Mouse (Mus musculus): ENCODE results near the gene Grtp1. TPM values are rescaled to one million over a fixed set of nuclear protein-coding genes. Genes with fewer than 3 reads are reported as not detected.

Grtp1 gene
- 6.8 and 8.8 TPM in 2 replicates for polyA plus RNA-seq (2015; fragmentation: Nextera tagmentation; extraction: Ambion mirVana)

- under 1% methylated on average over 37 of the region's 58 CpGs for WGBS (ENCODE audit: insufficient replicate concordance)
- Histone ChIP-seq H3K4me3 (ENCODE audit: low read depth, low read length) (peak within 1 kb of the TSS; percentile 86), H3K4me1 (ENCODE audit: control insufficient read depth, low read depth, low read length) (peaks cover 35% of the 10 kb centered on the region)
These were observed at the start of gene Grtp1 for GRCm38 (mm10) chr8:13200301-13201012. TSS of gene Grtp1 (minus strand) at chr8:13200620.

GRCm38 (mm10) chr8:13244343-13244880 lies 44.0 kb upstream of the Grtp1 start:
- Histone ChIP-seq H3K9ac (ENCODE audit: low read depth, low read length) (no peak overlapping the region), H3K4me2 (ENCODE audit: low read depth, low read length) (no peak overlapping the region), H3K4me1 (ENCODE audit: control insufficient read depth, low read depth, low read length) (no peaks in the 10 kb centered on the region), H3K27me3 (ENCODE audit: control insufficient read depth, insufficient read depth, low read depth, low read length) (no peaks in the 10 kb centered on the region), H3K4me3 (ENCODE audit: low read depth, low read length) (no peak overlapping the region), H3K36me3 (ENCODE audit: control insufficient read depth, insufficient read depth) (no peaks in the 10 kb centered on the region), H3K9me3 (replicated peaks; ENCODE audit: control insufficient read depth, low read length) (no peaks in the 10 kb centered on the region), H3K27ac (ENCODE audit: low read length) (no peak overlapping the region)
- 71% methylated on average over 11 of the region's 11 CpGs for WGBS (ENCODE audit: insufficient replicate concordance)
- no peak for ATAC-seq (ENCODE audit: low read depth)

More at GRCm38 (mm10) chr8:13200301-13201012, at the start of gene Grtp1:
- Histone ChIP-seq H3K4me2 (ENCODE audit: low read depth, low read length) (peak within 1 kb of the TSS; percentile 94), H3K9me3 (replicated peaks; ENCODE audit: control insufficient read depth, low read length) (no peaks in the 10 kb centered on the region), H3K9ac (ENCODE audit: low read depth, low read length) (peak within 1 kb of the TSS; percentile 87), H3K27me3 (ENCODE audit: control insufficient read depth, insufficient read depth, low read depth, low read length) (peaks cover 3% of the 10 kb centered on the region; the same call in 1 of the 2 replicates), H3K27ac (ENCODE audit: low read length) (peak within 1 kb of the TSS; percentile 96), H3K36me3 (ENCODE audit: control insufficient read depth, insufficient read depth) (no peaks in the 10 kb centered on the region)
- ATAC-seq (ENCODE audit: low read depth): peak; percentile 53

GRCm38 (mm10) chr8:13242985-13243870 lies 42.8 kb upstream of the Grtp1 start:
- ATAC-seq (ENCODE audit: low read depth): no peak
- H3K27me3 ChIP-seq (ENCODE audit: control insufficient read depth, insufficient read depth, low read depth, low read length): no peaks in the 10 kb centered on the region
- no peak overlapping the region for H3K27ac ChIP-seq (ENCODE audit: low read length)
- H3K4me1 ChIP-seq (ENCODE audit: control insufficient read depth, low read depth, low read length): no peaks in the 10 kb centered on the region
- 67% methylated on average over 10 of the region's 10 CpGs for WGBS (ENCODE audit: insufficient replicate concordance)
- H3K9ac ChIP-seq (ENCODE audit: low read depth, low read length): no peak overlapping the region
- H3K4me3 ChIP-seq (ENCODE audit: low read depth, low read length): no peak overlapping the region
- H3K9me3 ChIP-seq (replicated peaks; ENCODE audit: control insufficient read depth, low read length): no peaks in the 10 kb centered on the region
- H3K36me3 ChIP-seq (ENCODE audit: control insufficient read depth, insufficient read depth): no peaks in the 10 kb centered on the region
- no peak overlapping the region for H3K4me2 ChIP-seq (ENCODE audit: low read depth, low read length)

- Histone ChIP-seq H3K9me3 (replicated peaks; ENCODE audit: control insufficient read depth, low read length) (no peaks in the 10 kb centered on the region), H3K27ac (ENCODE audit: low read length) (no peak overlapping the region), H3K4me1 (ENCODE audit: control insufficient read depth, low read depth, low read length) (no peaks in the 10 kb centered on the region), H3K27me3 (ENCODE audit: control insufficient read depth, insufficient read depth, low read depth, low read length) (no peaks in the 10 kb centered on the region), H3K4me3 (ENCODE audit: low read depth, low read length) (no peak overlapping the region), H3K4me2 (ENCODE audit: low read depth, low read length) (no peak overlapping the region), H3K9ac (ENCODE audit: low read depth, low read length) (no peak overlapping the region), H3K36me3 (ENCODE audit: control insufficient read depth, insufficient read depth) (no peaks in the 10 kb centered on the region)
- ATAC-seq (ENCODE audit: low read depth): no peak
- 60% methylated on average over 7 of the region's 7 CpGs for WGBS (ENCODE audit: insufficient replicate concordance)
These were observed 40.3 kb upstream of the Grtp1 start for GRCm38 (mm10) chr8:13240691-13241090.

- WGBS (ENCODE audit: insufficient replicate concordance): 50% methylated on average over 9 of the region's 9 CpGs
- H3K9me3 ChIP-seq (replicated peaks; ENCODE audit: control insufficient read depth, low read length): no peaks in the 10 kb centered on the region
- no peak overlapping the region for H3K4me2 ChIP-seq (ENCODE audit: low read depth, low read length)
- ATAC-seq (ENCODE audit: low read depth): no peak
- H3K9ac ChIP-seq (ENCODE audit: low read depth, low read length): no peak overlapping the region
- no peaks in the 10 kb centered on the region for H3K36me3 ChIP-seq (ENCODE audit: control insufficient read depth, insufficient read depth)
- H3K27ac ChIP-seq (ENCODE audit: low read length): no peak overlapping the region
- H3K27me3 ChIP-seq (ENCODE audit: control insufficient read depth, insufficient read depth, low read depth, low read length): no peaks in the 10 kb centered on the region
- H3K4me3 ChIP-seq (ENCODE audit: low read depth, low read length): no peak overlapping the region
- H3K4me1 ChIP-seq (ENCODE audit: control insufficient read depth, low read depth, low read length): no peaks in the 10 kb centered on the region
These were observed 39.6 kb upstream of the Grtp1 start for GRCm38 (mm10) chr8:13240055-13240454.

GRCm38 (mm10) chr8:13234803-13235202 lies 34.4 kb upstream of the Grtp1 start:
- Histone ChIP-seq H3K27ac (ENCODE audit: low read length) (no peak overlapping the region), H3K27me3 (ENCODE audit: control insufficient read depth, insufficient read depth, low read depth, low read length) (0 out of 2 replicates have a peak, but pooled peaks cover 3% of the 10 kb centered on the region), H3K4me2 (ENCODE audit: low read depth, low read length) (no peak overlapping the region), H3K4me1 (ENCODE audit: control insufficient read depth, low read depth, low read length) (no peaks in the 10 kb centered on the region), H3K9me3 (replicated peaks; ENCODE audit: control insufficient read depth, low read length) (no peaks in the 10 kb centered on the region), H3K36me3 (ENCODE audit: control insufficient read depth, insufficient read depth) (no peaks in the 10 kb centered on the region), H3K4me3 (ENCODE audit: low read depth, low read length) (no peak overlapping the region), H3K9ac (ENCODE audit: low read depth, low read length) (no peak overlapping the region)
- no peak for ATAC-seq (ENCODE audit: low read depth)
- WGBS (ENCODE audit: insufficient replicate concordance): 73% methylated on average over 13 of the region's 13 CpGs

- WGBS (ENCODE audit: insufficient replicate concordance): 76% methylated on average over 4 of the region's 4 CpGs
- no peak overlapping the region for H3K9ac ChIP-seq (ENCODE audit: low read depth, low read length)
- H3K36me3 ChIP-seq (ENCODE audit: control insufficient read depth, insufficient read depth): no peaks in the 10 kb centered on the region
- H3K4me3 ChIP-seq (ENCODE audit: low read depth, low read length): no peak overlapping the region
- no peaks in the 10 kb centered on the region for H3K9me3 ChIP-seq (replicated peaks; ENCODE audit: control insufficient read depth, low read length)
- no peak overlapping the region for H3K27ac ChIP-seq (ENCODE audit: low read length)
- no peak overlapping the region for H3K4me2 ChIP-seq (ENCODE audit: low read depth, low read length)
- H3K27me3 ChIP-seq (ENCODE audit: control insufficient read depth, insufficient read depth, low read depth, low read length): 0 out of 2 replicates have a peak, but pooled peaks cover 6% of the 10 kb centered on the region
- no peak for ATAC-seq (ENCODE audit: low read depth)
- H3K4me1 ChIP-seq (ENCODE audit: control insufficient read depth, low read depth, low read length): no peaks in the 10 kb centered on the region
These were observed 30.1 kb upstream of the Grtp1 start for GRCm38 (mm10) chr8:13230471-13230870.

- Histone ChIP-seq H3K4me3 (ENCODE audit: low read depth, low read length) (no peak overlapping the region), H3K27me3 (ENCODE audit: control insufficient read depth, insufficient read depth, low read depth, low read length) (0 out of 2 replicates have a peak, but pooled peaks cover 6% of the 10 kb centered on the region), H3K9ac (ENCODE audit: low read depth, low read length) (no peak overlapping the region), H3K9me3 (replicated peaks; ENCODE audit: control insufficient read depth, low read length) (no peaks in the 10 kb centered on the region), H3K4me2 (ENCODE audit: low read depth, low read length) (no peak overlapping the region), H3K36me3 (ENCODE audit: control insufficient read depth, insufficient read depth) (no peaks in the 10 kb centered on the region), H3K4me1 (ENCODE audit: control insufficient read depth, low read depth, low read length) (no peaks in the 10 kb centered on the region), H3K27ac (ENCODE audit: low read length) (no peak overlapping the region)
- no peak for ATAC-seq (ENCODE audit: low read depth)
- 72% methylated on average over 12 of the region's 12 CpGs for WGBS (ENCODE audit: insufficient replicate concordance)
These were observed 29.4 kb upstream of the Grtp1 start for GRCm38 (mm10) chr8:13229802-13230201.

Data from liver, embryonic 16.5 days (tissue).